Mouse (Mus musculus): Measurements from ENCODE around the gene Pou2f1. TPM values are rescaled to one million over a fixed set of nuclear protein-coding genes. Genes with fewer than 3 reads are reported as not detected.

Pou2f1 gene
- polyA plus RNA-seq, 1 experiment from 2014 or later = 14.8 TPM

GRCm38 (mm10) chr1:165914416-165914801, 88.1 kb downstream of the Pou2f1 start:
- H3K4me1 ChIP-seq (ENCODE audit: control insufficient read depth, insufficient read depth, low read length) = peaks cover 11% of the 10 kb centered on the region
- no peaks in the 10 kb centered on the region for H3K9me3 ChIP-seq (replicated peaks; ENCODE audit: control insufficient read depth, low read length)
- WGBS = 24% methylated on average over 2 of the region's 2 CpGs
- H3K4me3 ChIP-seq (ENCODE audit: low read depth, low read length) = no peak overlapping the region
- peaks cover 24% of the 10 kb centered on the region for H3K36me3 ChIP-seq (ENCODE audit: control insufficient read depth, insufficient read depth, low read length)
- DNase-seq (ENCODE audit: low spot score) = no peak
- no peaks in the 10 kb centered on the region for H3K27me3 ChIP-seq (replicated peaks; ENCODE audit: control insufficient read depth, insufficient read depth, low read length)
- peak overlapping the region; percentile 8; the same call in 1 of the 2 replicates for H3K4me2 ChIP-seq (ENCODE audit: low read length)
- ATAC-seq = peak; percentile 51
- H3K27ac ChIP-seq (ENCODE audit: low read depth, low read length) = no peak overlapping the region
- H3K9ac ChIP-seq (ENCODE audit: low read length) = no peak overlapping the region

GRCm38 (mm10) chr1:165913720-165914415, 88.6 kb downstream of the Pou2f1 start:
- Histone ChIP-seq H3K27me3 (replicated peaks; ENCODE audit: control insufficient read depth, insufficient read depth, low read length) (no peaks in the 10 kb centered on the region), H3K9me3 (replicated peaks; ENCODE audit: control insufficient read depth, low read length) (no peaks in the 10 kb centered on the region), H3K36me3 (ENCODE audit: control insufficient read depth, insufficient read depth, low read length) (peaks cover 27% of the 10 kb centered on the region), H3K4me1 (ENCODE audit: control insufficient read depth, insufficient read depth, low read length) (peaks cover 11% of the 10 kb centered on the region), H3K4me3 (ENCODE audit: low read depth, low read length) (no peak overlapping the region), H3K27ac (ENCODE audit: low read depth, low read length) (no peak overlapping the region), H3K9ac (ENCODE audit: low read length) (no peak overlapping the region), H3K4me2 (ENCODE audit: low read length) (peak overlapping the region; percentile 8; the same call in 1 of the 2 replicates)
- ATAC-seq (peak; percentile 96), DNase-seq (ENCODE audit: low spot score) (peak; percentile 91)
- whole genome bisulfite sequencing = 33% methylated on average over 2 of the region's 2 CpGs

GRCm38 (mm10) chr1:165909471-165909870, 93.0 kb downstream of the Pou2f1 start:
- Histone ChIP-seq H3K4me2 (ENCODE audit: low read length) (no peak overlapping the region), H3K27me3 (replicated peaks; ENCODE audit: control insufficient read depth, insufficient read depth, low read length) (no peaks in the 10 kb centered on the region), H3K27ac (ENCODE audit: low read depth, low read length) (no peak overlapping the region), H3K9me3 (replicated peaks; ENCODE audit: control insufficient read depth, low read length) (no peaks in the 10 kb centered on the region), H3K4me1 (ENCODE audit: control insufficient read depth, insufficient read depth, low read length) (peaks cover 8% of the 10 kb centered on the region), H3K4me3 (ENCODE audit: low read depth, low read length) (no peak overlapping the region), H3K36me3 (ENCODE audit: control insufficient read depth, insufficient read depth, low read length) (peaks cover 51% of the 10 kb centered on the region), H3K9ac (ENCODE audit: low read length) (no peak overlapping the region)
- WGBS = 82% methylated on average over 3 of the region's 3 CpGs
- DNase-seq (ENCODE audit: low spot score) = no peak
- ATAC-seq = no peak

GRCm38 (mm10) chr1:165908806-165909205, 93.7 kb downstream of the Pou2f1 start:
- no peak overlapping the region for H3K4me3 ChIP-seq (ENCODE audit: low read depth, low read length)
- H3K9me3 ChIP-seq (replicated peaks; ENCODE audit: control insufficient read depth, low read length) = no peaks in the 10 kb centered on the region
- H3K9ac ChIP-seq (ENCODE audit: low read length) = no peak overlapping the region
- ATAC-seq (no peak), DNase-seq (ENCODE audit: low spot score) (no peak)
- H3K4me2 ChIP-seq (ENCODE audit: low read length) = no peak overlapping the region
- 0 out of 2 replicates have a peak, but pooled peaks cover 3% of the 10 kb centered on the region for H3K4me1 ChIP-seq (ENCODE audit: control insufficient read depth, insufficient read depth, low read length)
- H3K27me3 ChIP-seq (replicated peaks; ENCODE audit: control insufficient read depth, insufficient read depth, low read length) = no peaks in the 10 kb centered on the region
- 69% methylated on average over 3 of the region's 3 CpGs for WGBS
- H3K27ac ChIP-seq (ENCODE audit: low read depth, low read length) = no peak overlapping the region
- peaks cover 53% of the 10 kb centered on the region for H3K36me3 ChIP-seq (ENCODE audit: control insufficient read depth, insufficient read depth, low read length)

- ATAC-seq = no peak
- no peaks in the 10 kb centered on the region for H3K9me3 ChIP-seq (replicated peaks; ENCODE audit: control insufficient read depth, low read length)
- H3K36me3 ChIP-seq (ENCODE audit: control insufficient read depth, insufficient read depth, low read length) = peaks cover 59% of the 10 kb centered on the region
- no peak overlapping the region for H3K27ac ChIP-seq (ENCODE audit: low read depth, low read length)
- 0 out of 2 replicates have a peak, but pooled peaks cover 3% of the 10 kb centered on the region for H3K4me1 ChIP-seq (ENCODE audit: control insufficient read depth, insufficient read depth, low read length)
- H3K4me2 ChIP-seq (ENCODE audit: low read length) = no peak overlapping the region
- 97% methylated on average over 2 of the region's 2 CpGs for WGBS
- H3K4me3 ChIP-seq (ENCODE audit: low read depth, low read length) = no peak overlapping the region
- no peaks in the 10 kb centered on the region for H3K27me3 ChIP-seq (replicated peaks; ENCODE audit: control insufficient read depth, insufficient read depth, low read length)
- no peak for DNase-seq (ENCODE audit: low spot score)
- H3K9ac ChIP-seq (ENCODE audit: low read length) = no peak overlapping the region
These were observed 94.3 kb downstream of the Pou2f1 start for GRCm38 (mm10) chr1:165908153-165908552.

GRCm38 (mm10) chr1:165903596-165903995, 98.9 kb downstream of the Pou2f1 start:
- no peak for DNase-seq (ENCODE audit: low spot score)
- H3K9ac ChIP-seq (ENCODE audit: low read length) = no peak overlapping the region
- no peak overlapping the region for H3K27ac ChIP-seq (ENCODE audit: low read depth, low read length)
- no peak overlapping the region for H3K4me3 ChIP-seq (ENCODE audit: low read depth, low read length)
- H3K27me3 ChIP-seq (replicated peaks; ENCODE audit: control insufficient read depth, insufficient read depth, low read length) = no peaks in the 10 kb centered on the region
- H3K9me3 ChIP-seq (replicated peaks; ENCODE audit: control insufficient read depth, low read length) = no peaks in the 10 kb centered on the region
- 32% methylated on average over 1 of the region's 1 CpGs for WGBS
- no peak for ATAC-seq
- H3K4me2 ChIP-seq (ENCODE audit: low read length) = no peak overlapping the region
- H3K36me3 ChIP-seq (ENCODE audit: control insufficient read depth, insufficient read depth, low read length) = peaks cover 61% of the 10 kb centered on the region
- no peaks in the 10 kb centered on the region for H3K4me1 ChIP-seq (ENCODE audit: control insufficient read depth, insufficient read depth, low read length)

GRCm38 (mm10) chr1:165891686-165892085, 110.8 kb downstream of the Pou2f1 start:
- no peak for ATAC-seq
- Histone ChIP-seq H3K9me3 (replicated peaks; ENCODE audit: control insufficient read depth, low read length) (no peaks in the 10 kb centered on the region), H3K4me3 (ENCODE audit: low read depth, low read length) (no peak overlapping the region), H3K36me3 (ENCODE audit: control insufficient read depth, insufficient read depth, low read length) (peaks cover 64% of the 10 kb centered on the region), H3K9ac (ENCODE audit: low read length) (no peak overlapping the region), H3K27ac (ENCODE audit: low read depth, low read length) (no peak overlapping the region), H3K4me1 (ENCODE audit: control insufficient read depth, insufficient read depth, low read length) (no peaks in the 10 kb centered on the region), H3K27me3 (replicated peaks; ENCODE audit: control insufficient read depth, insufficient read depth, low read length) (no peaks in the 10 kb centered on the region), H3K4me2 (ENCODE audit: low read length) (no peak overlapping the region)
- DNase-seq (ENCODE audit: low spot score) = no peak
- 93% methylated on average over 2 of the region's 2 CpGs for WGBS

GRCm38 (mm10) chr1:165882146-165882900, 120.2 kb downstream of the Pou2f1 start:
- Histone ChIP-seq H3K27me3 (replicated peaks; ENCODE audit: control insufficient read depth, insufficient read depth, low read length) (no peaks in the 10 kb centered on the region), H3K36me3 (ENCODE audit: control insufficient read depth, insufficient read depth, low read length) (peaks cover 48% of the 10 kb centered on the region), H3K4me3 (ENCODE audit: low read depth, low read length) (no peak overlapping the region), H3K4me1 (ENCODE audit: control insufficient read depth, insufficient read depth, low read length) (no peaks in the 10 kb centered on the region), H3K9me3 (replicated peaks; ENCODE audit: control insufficient read depth, low read length) (no peaks in the 10 kb centered on the region), H3K27ac (ENCODE audit: low read depth, low read length) (no peak overlapping the region), H3K4me2 (ENCODE audit: low read length) (no peak overlapping the region), H3K9ac (ENCODE audit: low read length) (no peak overlapping the region)
- ATAC-seq (no peak), DNase-seq (ENCODE audit: low spot score) (no peak)
- WGBS = 58% methylated on average over 8 of the region's 8 CpGs

- Histone ChIP-seq H3K4me1 (ENCODE audit: control insufficient read depth, insufficient read depth, low read length) (no peaks in the 10 kb centered on the region), H3K9ac (ENCODE audit: low read length) (no peak overlapping the region), H3K27ac (ENCODE audit: low read depth, low read length) (no peak overlapping the region), H3K36me3 (ENCODE audit: control insufficient read depth, insufficient read depth, low read length) (peaks cover 67% of the 10 kb centered on the region), H3K4me2 (ENCODE audit: low read length) (no peak overlapping the region), H3K27me3 (replicated peaks; ENCODE audit: control insufficient read depth, insufficient read depth, low read length) (no peaks in the 10 kb centered on the region), H3K4me3 (ENCODE audit: low read depth, low read length) (no peak overlapping the region), H3K9me3 (replicated peaks; ENCODE audit: control insufficient read depth, low read length) (no peaks in the 10 kb centered on the region)
- DNase-seq (ENCODE audit: low spot score) (no peak), ATAC-seq (no peak)
- WGBS = 99% methylated on average over 2 of the region's 2 CpGs
These were observed 123.7 kb downstream of the Pou2f1 start for GRCm38 (mm10) chr1:165878751-165879150.
